Mouse (Mus musculus) small intestine, adult 2 months (tissue): Measurements from ENCODE around the gene Map6. TPM values are rescaled to one million over a fixed set of nuclear protein-coding genes. Genes with fewer than 3 reads are reported as not detected.

ENCODE experiments used
- H3K27ac ChIP-seq: fragments of 200-500 bp; 2 replicates; pipeline ENCODE4 v1.5.1; 2012; ENCODE audit warnings: low read depth, low read length, control low read depth, inconsistent platforms; ENCODE audit not compliant: insufficient read depth
- H3K27me3 ChIP-seq: fragments of 200-500 bp; 2 replicates; pipeline ENCODE4 v1.6.1; 2012; ENCODE audit warnings: mild to moderate bottlenecking, moderate library complexity, low read length, inconsistent platforms; ENCODE audit not compliant: control insufficient read depth, insufficient read depth
- H3K36me3 ChIP-seq: fragments of 200-500 bp; 2 replicates; pipeline ENCODE4 v1.6.1; 2012; ENCODE audit warnings: mild to moderate bottlenecking, low read length, control low read depth, inconsistent platforms; ENCODE audit not compliant: control insufficient read depth, insufficient read depth
- H3K4me1 ChIP-seq: fragments of 200-500 bp; 2 replicates; pipeline ENCODE4 v1.6.1; 2012; ENCODE audit warnings: low read length, inconsistent platforms, mixed read lengths; ENCODE audit not compliant: control insufficient read depth, insufficient read depth, insufficient read length
- H3K4me3 ChIP-seq: fragments of 200-500 bp; 2 replicates; pipeline ENCODE4 v1.5.1; 2012; ENCODE audit warnings: low read depth, mild to moderate bottlenecking, control low read depth, inconsistent platforms, low read length, moderate library complexity
- CTCF ChIP-seq: fragments of 200-500 bp; IDR thresholded peaks from 2 replicates; pipeline ENCODE4 v1.5.1; 2012; ENCODE audit warnings: low read depth, mild to moderate bottlenecking, control low read depth, inconsistent platforms, low read length, moderate library complexity, mixed read lengths; ENCODE audit not compliant: insufficient replicate concordance, insufficient read length; ENCODE audit errors: extremely low read depth
- POLR2A ChIP-seq: fragments of 200-500 bp; IDR thresholded peaks from 2 replicates; pipeline ENCODE4 v1.6.1; 2012; ENCODE audit warnings: low read depth, mild to moderate bottlenecking, control low read depth, inconsistent platforms, low read length, moderate library complexity
- WGBS: fragments of 180-500 bp; shearing (Covaris S2); methylation state at CpG from one replicate; pipeline ENCODE4 v1.1.7; 2018; 5-methylcytosine and 5-hydroxymethylcytosine counted together
- polyA plus RNA-seq: library from polyadenylated mRNA; depleted of rRNA; stranded (reverse); fragments of >200 nt; gene quantifications from 2 replicates; pipeline ENCODE4 v1.2.3, GENCODE M21; 2012

Gene Map6
- polyA plus RNA-seq, 1 experiment = 1.2 TPM

- TF ChIP-seq POLR2A (no peak), CTCF (no peak)
- H3K36me3 ChIP-seq = no peaks in the 10 kb centered on the region
- WGBS = 69% methylated on average over 3 of the region's 3 CpGs
- H3K27ac ChIP-seq = no peak overlapping the region
- no peak overlapping the region for H3K4me3 ChIP-seq
- H3K4me1 ChIP-seq = peaks cover 3% of the 10 kb centered on the region; the same call in 1 of the 2 replicates
- H3K27me3 ChIP-seq = no peaks in the 10 kb centered on the region
These were observed 33.5 kb downstream of the Map6 start for GRCm38 (mm10) chr7:99300650-99301175.

- H3K36me3 ChIP-seq = no peaks in the 10 kb centered on the region
- TF ChIP-seq CTCF = no peak
- TF ChIP-seq POLR2A = no peak
- 87% methylated on average over 6 of the region's 6 CpGs for WGBS
- peaks cover 3% of the 10 kb centered on the region; the same call in 1 of the 2 replicates for H3K4me1 ChIP-seq
- H3K27ac ChIP-seq = no peak overlapping the region
- no peaks in the 10 kb centered on the region for H3K27me3 ChIP-seq
- no peak overlapping the region for H3K4me3 ChIP-seq
These were observed 36.8 kb downstream of the Map6 start for GRCm38 (mm10) chr7:99304029-99304428.

- 43% methylated on average over 5 of the region's 5 CpGs for WGBS
- Histone ChIP-seq H3K27ac (no peak overlapping the region), H3K4me1 (peaks cover 3% of the 10 kb centered on the region; the same call in 1 of the 2 replicates), H3K27me3 (no peaks in the 10 kb centered on the region), H3K36me3 (no peaks in the 10 kb centered on the region), H3K4me3 (no peak overlapping the region)
- no peak for TF ChIP-seq POLR2A
These were observed 37.7 kb downstream of the Map6 start for GRCm38 (mm10) chr7:99304949-99305372.

GRCm38 (mm10) chr7:99305688-99306087 is 38.4 kb downstream of the Map6 start:
- TF ChIP-seq CTCF = no peak
- TF ChIP-seq POLR2A = no peak
- WGBS = 83% methylated on average over 4 of the region's 4 CpGs
- no peak overlapping the region for H3K4me3 ChIP-seq

GRCm38 (mm10) chr7:99306640-99307039 is 39.4 kb downstream of the Map6 start:
- Histone ChIP-seq H3K4me3 (no peak overlapping the region), H3K4me1 (peaks cover 3% of the 10 kb centered on the region; the same call in 1 of the 2 replicates), H3K27me3 (no peaks in the 10 kb centered on the region), H3K36me3 (no peaks in the 10 kb centered on the region), H3K27ac (no peak overlapping the region)
- WGBS = 73% methylated on average over 3 of the region's 3 CpGs
- TF ChIP-seq CTCF (no peak), POLR2A (no peak)

More at GRCm38 (mm10) chr7:99305688-99306087, 38.4 kb downstream of the Map6 start:
- H3K4me1 ChIP-seq = peaks cover 3% of the 10 kb centered on the region; the same call in 1 of the 2 replicates
- H3K27me3 ChIP-seq = no peaks in the 10 kb centered on the region
- H3K27ac ChIP-seq = no peak overlapping the region
- no peaks in the 10 kb centered on the region for H3K36me3 ChIP-seq

- H3K27ac ChIP-seq = no peak overlapping the region
- H3K36me3 ChIP-seq = no peaks in the 10 kb centered on the region
- H3K27me3 ChIP-seq = no peaks in the 10 kb centered on the region
- TF ChIP-seq CTCF = no peak
- TF ChIP-seq POLR2A = no peak
- H3K4me1 ChIP-seq = no peaks in the 10 kb centered on the region
- H3K4me3 ChIP-seq = no peak overlapping the region
- WGBS = 19% methylated on average over 7 of the region's 7 CpGs
These were observed 44.2 kb downstream of the Map6 start for GRCm38 (mm10) chr7:99311433-99311832.

GRCm38 (mm10) chr7:99312058-99312457 is 44.8 kb downstream of the Map6 start:
- TF ChIP-seq CTCF = no peak
- TF ChIP-seq POLR2A = no peak
- H3K27me3 ChIP-seq = no peaks in the 10 kb centered on the region
- H3K4me3 ChIP-seq = no peak overlapping the region
- 59% methylated on average over 4 of the region's 4 CpGs for WGBS
- H3K36me3 ChIP-seq = no peaks in the 10 kb centered on the region
- no peak overlapping the region for H3K27ac ChIP-seq
- H3K4me1 ChIP-seq = no peaks in the 10 kb centered on the region
